Mouse (Mus musculus) activated CD4-positive, CD25-positive, alpha-beta regulatory T cell, adult 4 months (primary cell): ENCODE results near the gene Rap1gds1. TPM values are rescaled to one million over a fixed set of nuclear protein-coding genes. Genes with fewer than 3 reads are reported as not detected.

Source experiments
- ATAC-seq: one replicate; pipeline ENCODE4 v1.8.0; 2017
- polyA plus RNA-seq, 2 experiments: library from polyadenylated mRNA; unstranded; fragments of 100-300 nt; shearing (Covaris generic); gene quantifications; one replicate each; pipeline ENCODE4 v1.2.1; 2017

The Rap1gds1 gene
- polyA plus RNA-seq, 2 experiments from 2014 or later = 72.4 to 73.6 TPM

DNA sequence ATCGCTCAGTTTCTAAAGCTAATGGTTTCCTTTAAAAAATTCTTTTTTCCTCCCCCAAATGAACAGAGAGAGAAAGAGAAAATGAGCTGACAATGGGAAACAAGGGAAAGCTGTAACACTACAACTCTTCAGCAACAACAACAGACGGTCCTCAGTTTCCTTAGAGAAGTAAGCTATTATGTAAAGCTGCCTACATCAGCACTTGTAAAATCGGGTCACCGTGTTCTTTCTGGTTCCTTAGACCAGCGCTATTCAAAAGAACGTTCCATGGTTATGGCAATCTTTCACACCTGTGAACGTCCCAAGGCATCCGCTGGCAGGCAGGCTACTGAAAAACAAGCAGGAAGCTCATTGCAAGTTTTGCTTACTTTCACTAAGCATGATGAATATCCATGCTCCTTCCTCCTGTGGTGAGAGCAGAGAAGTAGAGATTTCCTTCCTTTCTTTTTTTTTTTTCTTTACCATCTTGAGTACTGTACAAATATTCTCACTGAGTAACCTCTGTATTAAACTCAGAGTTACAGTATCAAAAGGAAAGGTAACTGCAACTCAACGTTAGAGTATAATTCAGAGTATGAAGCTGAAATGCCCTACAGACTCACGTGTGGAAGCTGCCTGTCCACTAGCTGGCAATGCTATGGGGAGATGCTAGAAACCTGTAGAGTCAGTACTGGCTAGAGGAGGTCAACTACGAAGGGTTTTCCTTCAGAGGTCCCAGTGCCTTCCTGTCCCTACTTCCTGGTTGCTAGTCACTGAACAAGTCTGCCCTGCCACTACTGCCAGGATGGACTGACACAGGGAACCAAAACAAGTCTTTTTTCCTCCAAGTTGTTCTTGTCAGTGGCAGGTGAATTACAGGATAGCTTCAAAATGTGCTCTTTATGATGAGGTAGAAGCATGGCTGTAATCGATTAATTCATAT, 26.0 kb downstream of the Rap1gds1 start:
- peak; percentile 41 for ATAC-seq

DNA sequence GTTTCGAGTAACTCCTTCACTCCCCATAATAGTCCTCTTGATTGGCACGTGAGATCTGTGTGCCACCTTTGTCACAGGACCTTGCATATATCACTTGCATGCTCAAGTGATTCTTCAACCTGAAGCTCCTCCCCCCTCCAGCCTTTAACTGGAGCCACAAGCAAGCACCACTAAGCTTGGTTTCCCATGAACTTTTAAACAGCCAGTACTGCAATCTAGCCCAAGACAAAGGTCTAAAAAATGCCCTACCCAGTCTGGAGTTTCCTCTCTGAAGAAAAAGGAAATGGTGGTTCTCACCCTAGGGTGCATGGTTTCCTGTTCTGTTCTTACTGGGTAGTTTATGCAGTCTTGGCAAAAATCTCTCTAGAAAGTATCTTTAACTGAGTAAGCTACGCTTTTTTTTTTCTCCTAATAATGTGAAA, 32.6 kb downstream of the Rap1gds1 start:
- peak; percentile 95 for ATAC-seq

GRCm38 (mm10) chr3:139041921-139042320, 33.1 kb downstream of the Rap1gds1 start:
- peak; percentile 41 for ATAC-seq

DNA sequence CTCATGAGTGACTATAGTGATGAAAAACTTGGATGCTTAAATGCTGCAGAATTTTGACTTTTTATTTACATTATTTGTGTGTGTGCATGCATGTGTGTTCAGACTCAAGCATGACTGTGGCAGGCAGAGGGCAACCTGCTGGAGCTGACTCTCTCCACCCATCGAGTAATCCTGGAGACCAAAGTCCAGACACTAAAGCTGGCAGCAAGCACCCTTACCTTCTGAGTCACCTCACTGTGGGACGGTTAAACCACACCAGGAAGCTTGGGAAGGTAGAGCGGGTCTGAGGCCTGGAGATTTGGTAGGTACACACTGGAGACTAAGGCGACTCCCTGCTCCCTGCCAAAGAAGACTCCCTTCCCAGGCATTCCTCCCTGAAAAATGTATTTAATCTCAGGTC, 38.0 kb downstream of the Rap1gds1 start:
- ATAC-seq = no peak

DNA sequence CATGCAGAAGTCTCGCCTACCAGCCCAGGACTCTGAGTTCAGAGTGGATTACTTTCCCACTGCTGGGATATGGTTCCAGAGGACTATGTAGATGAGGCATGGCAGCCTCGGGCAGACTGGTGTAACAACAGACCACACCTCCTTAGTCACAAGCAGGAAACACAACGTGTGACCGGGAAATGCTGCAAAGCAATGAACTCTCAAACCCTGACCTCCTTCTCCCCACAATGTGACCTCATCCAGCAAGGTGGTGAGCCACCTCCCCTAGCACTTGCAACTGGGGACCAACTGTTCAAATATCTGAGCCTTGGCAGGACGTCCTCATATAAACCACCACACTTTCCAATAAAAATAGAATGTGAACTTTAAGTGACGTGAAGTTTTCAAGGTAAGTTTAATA, 41.8 kb downstream of the Rap1gds1 start:
- no peak for ATAC-seq

DNA sequence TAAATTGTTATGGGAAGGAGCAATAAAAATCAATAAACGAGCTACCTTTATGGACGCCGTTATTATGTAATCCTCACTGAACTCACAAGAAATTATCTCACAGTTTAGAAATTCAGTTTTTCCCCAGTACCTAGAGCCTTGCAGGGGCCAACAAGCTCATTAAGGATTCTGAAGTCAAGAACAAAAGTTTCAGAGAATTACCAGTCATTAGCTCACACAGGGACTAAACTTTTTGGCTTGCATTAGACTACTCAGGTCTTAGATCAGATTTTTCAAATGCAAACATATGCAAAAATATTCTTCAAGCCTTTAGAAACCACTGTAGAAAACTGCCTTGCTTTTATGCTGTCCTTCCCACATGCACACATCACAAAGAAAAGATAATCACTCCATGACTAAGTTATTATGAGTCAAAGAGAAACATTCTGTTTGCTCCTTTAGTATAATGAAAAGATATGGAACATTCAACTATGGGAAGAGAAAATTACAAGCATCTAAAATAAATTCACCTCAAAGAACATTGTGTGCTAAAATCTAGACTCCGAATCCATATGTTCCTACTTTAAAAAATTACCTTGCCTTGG, 44.3 kb downstream of the Rap1gds1 start:
- ATAC-seq = no peak

- ATAC-seq = no peak
Measured at GRCm38 (mm10) chr3:139025077-139025476, 49.9 kb downstream of the Rap1gds1 start.

GRCm38 (mm10) chr3:139023585-139023984, 51.4 kb downstream of the Rap1gds1 start:
- ATAC-seq = no peak

DNA sequence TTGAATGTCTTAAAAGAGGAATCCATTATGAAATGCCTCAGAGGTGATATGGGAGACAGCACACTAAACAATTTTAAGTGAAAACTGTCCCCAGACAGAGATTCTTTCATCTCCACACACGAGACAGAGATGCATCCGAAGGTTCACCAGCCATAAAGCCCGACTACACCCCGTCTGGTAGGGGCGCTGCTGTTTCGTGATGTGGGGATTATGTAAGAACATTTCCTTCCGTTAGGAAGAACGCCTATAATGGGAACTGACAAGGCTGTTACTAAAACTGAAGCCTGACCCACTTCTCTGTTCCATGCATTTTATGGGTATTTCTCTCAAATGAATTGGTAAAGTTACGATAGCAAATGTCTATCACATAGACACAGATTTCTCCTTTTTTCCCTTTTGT, 62.6 kb downstream of the Rap1gds1 start:
- no peak for ATAC-seq

GRCm38 (mm10) chr3:139005669-139006068, 69.3 kb downstream of the Rap1gds1 start:
- ATAC-seq = no peak

DNA sequence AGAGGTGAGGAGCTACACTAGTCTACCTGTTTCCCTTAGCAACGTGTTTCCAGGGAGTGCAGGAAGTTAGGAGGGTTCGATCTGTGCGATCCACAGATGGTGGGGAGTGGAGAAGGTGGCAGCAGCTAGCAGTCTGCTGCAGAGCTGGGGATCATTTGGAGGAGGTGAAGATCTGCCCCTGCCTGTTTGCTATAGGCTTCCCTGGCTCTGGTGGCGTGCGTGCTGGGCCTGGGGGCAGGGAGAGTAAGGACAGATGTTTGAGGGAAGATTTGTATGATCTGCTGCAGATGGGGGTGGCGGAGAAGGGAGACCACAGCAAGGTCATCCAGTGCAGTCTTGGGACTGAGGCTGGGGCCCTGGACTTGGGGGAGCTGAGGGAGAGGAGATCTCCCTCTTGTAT, 72.2 kb downstream of the Rap1gds1 start:
- ATAC-seq = no peak

DNA sequence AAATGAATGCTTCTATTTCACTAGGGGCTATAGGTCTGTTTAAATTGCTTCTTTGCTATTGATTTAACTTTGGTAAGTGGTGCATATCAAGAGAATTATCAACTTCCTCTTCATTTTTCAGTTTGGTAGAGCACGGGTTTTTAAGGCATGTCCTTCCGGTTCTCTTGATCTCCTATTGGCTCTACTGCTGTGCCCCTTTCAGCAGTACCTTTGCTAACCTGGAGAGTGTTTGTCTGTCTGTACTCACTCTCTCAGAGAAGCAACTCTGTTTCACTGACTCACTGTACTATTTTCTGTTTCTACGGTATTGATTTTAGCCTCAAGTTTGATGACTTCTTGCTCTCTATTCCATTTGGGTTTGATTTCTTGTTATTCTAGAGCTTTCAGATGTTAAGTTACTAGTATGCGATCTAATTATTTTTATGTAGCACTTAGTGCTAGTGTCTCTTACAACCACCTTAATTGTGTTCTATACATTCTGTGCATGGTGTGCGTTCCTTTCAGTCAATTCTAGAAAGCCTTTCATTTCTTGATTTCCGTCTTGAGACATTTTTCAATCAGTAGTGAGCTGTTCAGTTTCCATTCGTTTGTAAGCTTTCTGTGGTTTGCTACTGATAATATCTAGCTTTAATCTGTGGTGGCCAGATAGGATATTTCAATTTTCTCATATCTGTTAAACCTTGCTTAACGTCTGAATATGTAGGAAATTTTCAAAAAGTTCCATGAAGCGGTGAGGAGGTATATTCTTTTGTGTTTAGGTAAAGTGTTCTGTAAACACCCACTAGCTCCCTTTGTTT, 74.7 kb downstream of the Rap1gds1 start:
- peak; percentile 95 for ATAC-seq

GRCm38 (mm10) chr3:138993473-138993872, 81.5 kb downstream of the Rap1gds1 start:
- ATAC-seq = no peak

GRCm38 (mm10) chr3:138991367-138991766, 83.6 kb downstream of the Rap1gds1 start:
- no peak for ATAC-seq

- ATAC-seq = no peak
Measured at GRCm38 (mm10) chr3:138989141-138989540, 85.9 kb downstream of the Rap1gds1 start.

- no peak for ATAC-seq
Measured at GRCm38 (mm10) chr3:138988004-138988403, 87.0 kb downstream of the Rap1gds1 start.

GRCm38 (mm10) chr3:138982249-138982648, 92.8 kb downstream of the Rap1gds1 start:
- ATAC-seq = no peak

DNA sequence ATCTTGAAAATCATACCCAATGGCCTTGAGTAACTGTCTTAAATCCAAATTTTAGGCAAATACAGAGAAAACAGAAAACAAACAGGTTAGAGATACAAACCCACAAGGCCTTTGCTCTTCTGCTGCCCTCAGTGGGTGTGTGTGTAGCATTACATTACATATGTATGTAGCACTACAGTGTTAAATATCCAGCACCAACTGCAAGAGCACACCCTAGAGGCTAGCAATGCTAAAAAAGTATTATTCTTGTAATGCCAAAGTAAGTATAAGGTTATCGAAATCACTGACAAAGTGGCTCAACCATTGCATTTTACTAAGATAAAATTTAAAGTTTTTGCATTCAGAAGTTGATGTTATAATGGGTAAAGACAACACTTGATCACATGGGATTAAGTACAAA, 97.6 kb downstream of the Rap1gds1 start:
- no peak for ATAC-seq

GRCm38 (mm10) chr3:138967627-138968026, 107.4 kb downstream of the Rap1gds1 start:
- no peak for ATAC-seq

GRCm38 (mm10) chr3:138958527-138958926, 116.5 kb downstream of the Rap1gds1 start:
- ATAC-seq = no peak

GRCm38 (mm10) chr3:138955220-138955619, 119.8 kb downstream of the Rap1gds1 start:
- ATAC-seq = no peak

- no peak for ATAC-seq
Measured at GRCm38 (mm10) chr3:138949081-138949480, 125.9 kb downstream of the Rap1gds1 start.

DNA sequence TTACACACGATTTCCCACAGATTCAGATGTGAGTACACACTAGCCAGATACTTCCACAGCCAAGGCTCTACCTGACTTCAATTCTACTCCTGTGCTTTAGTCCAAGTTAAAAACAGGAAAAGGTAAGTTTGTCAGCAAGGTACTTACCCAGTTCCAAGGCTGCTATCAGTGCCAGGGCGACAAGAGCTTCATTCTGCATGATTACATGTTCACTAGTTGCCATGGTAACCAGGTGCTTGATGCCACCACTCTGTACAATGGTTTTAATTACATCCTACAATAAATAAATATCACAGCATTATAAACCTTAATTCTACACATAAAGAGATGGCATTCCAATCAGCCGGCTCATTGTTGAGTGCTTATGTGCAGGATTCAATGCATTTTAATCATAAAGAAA, 129.5 kb downstream of the Rap1gds1 start:
- no peak for ATAC-seq
